Mouse (Mus musculus) olfactory bulb, adult 2 months (tissue): ENCODE measurements around the gene Fh1.

Source experiments
- CTCF ChIP-seq: fragments of 200-500 bp; IDR thresholded peaks from 2 replicates; pipeline ENCODE4 v1.5.1; 2012; ENCODE audit warnings: low read depth, mild to moderate bottlenecking, low read length, moderate library complexity; ENCODE audit not compliant: insufficient read depth
- POLR2A ChIP-seq: fragments of 200-500 bp; IDR thresholded peaks from 2 replicates; pipeline ENCODE4 v1.6.1; 2012; ENCODE audit warnings: mild to moderate bottlenecking, low read depth, low read length, moderate library complexity; ENCODE audit not compliant: insufficient read depth

GRCm38 (mm10) chr1:175631721-175632221 lies 6.3 kb upstream of the Fh1 start:
- TF ChIP-seq CTCF, result no peak
- TF ChIP-seq POLR2A, result no peak
